Mouse (Mus musculus) lung, postnatal 0 days (tissue): Measurements from ENCODE around the gene Vmn2r6. TPM values are rescaled to one million over a fixed set of nuclear protein-coding genes. Genes with fewer than 3 reads are reported as not detected.
A peak's percentile ranks its signal among the peaks of the same experiment; 100 is the strongest.
"Not testable (repeated sequence)": the region's sequence is repeated elsewhere in the genome, so short reads cannot be mapped to it uniquely, and the experiment has no call there.

Source experiments
- ATAC-seq: fragments of 200-750 bp; cut with Nextera tagmentation; 2 replicates; pipeline ENCODE4 v1.8.0; 2017; ENCODE audit warnings: moderate library complexity
- DNase-seq: peaks from one replicate; pipeline ENCODE4 v3.0.0-alpha.2; 2016; ENCODE audit warnings: low spot score
- H3K27ac ChIP-seq: fragments of 300-500 bp; sonication (generic); 2 replicates; pipeline ENCODE4 v1.5.1; 2014; ENCODE audit warnings: antibody characterized with exemption, mild to moderate bottlenecking, low read length, mixed read lengths
- H3K27me3 ChIP-seq: fragments of 300-500 bp; sonication (generic); replicated peaks from 2 replicates; pipeline ENCODE4 v1.6.1; 2014; ENCODE audit warnings: low read length, mixed read lengths; ENCODE audit not compliant: insufficient read depth
- H3K36me3 ChIP-seq: fragments of 300-500 bp; sonication (generic); 2 replicates; pipeline ENCODE4 v1.6.1; 2014; ENCODE audit warnings: low read length, mixed read lengths; ENCODE audit not compliant: insufficient read depth
- H3K4me1 ChIP-seq: fragments of 300-500 bp; sonication (generic); 2 replicates; pipeline ENCODE4 v1.6.1; 2014; ENCODE audit warnings: antibody characterized with exemption, low read depth, low read length, mixed read lengths; ENCODE audit not compliant: insufficient read depth
- H3K4me2 ChIP-seq: fragments of 300-500 bp; sonication (generic); replicated peaks from 2 replicates; pipeline ENCODE4 v1.6.1; 2014; ENCODE audit warnings: low read depth, mild to moderate bottlenecking, low read length, moderate library complexity, mixed read lengths
- H3K4me3 ChIP-seq: fragments of 300-500 bp; sonication (generic); 2 replicates; pipeline ENCODE4 v1.5.1; 2014; ENCODE audit warnings: low read depth, low read length
- H3K9ac ChIP-seq: fragments of 300-500 bp; sonication (generic); replicated peaks from 2 replicates; pipeline ENCODE4 v1.6.1; 2014; ENCODE audit warnings: low read depth, mild to moderate bottlenecking
- H3K9me3 ChIP-seq: fragments of 300-500 bp; sonication (generic); 2 replicates; pipeline ENCODE4 v1.6.1; 2016; ENCODE audit warnings: low read length, mixed read lengths
- CTCF ChIP-seq: IDR thresholded peaks from 2 replicates; pipeline ENCODE4 v1.5.1; 2016; ENCODE audit warnings: antibody characterized with exemption, mild to moderate bottlenecking
- EP300 ChIP-seq: IDR thresholded peaks from 2 replicates; pipeline ENCODE4 v1.6.1; 2016; ENCODE audit warnings: antibody characterized with exemption, mild to moderate bottlenecking, control low read depth
- WGBS: fragments of 180-500 bp; shearing (Covaris S2); extraction: QIAGEN DNeasy Blood & Tissue Kit; methylation state at CpG from one replicate; pipeline ENCODE4 v1.1.7; 2014; 5-methylcytosine and 5-hydroxymethylcytosine counted together
- polyA plus RNA-seq: library from polyadenylated mRNA; unstranded; fragments of >200 nt; fragmentation: Nextera tagmentation; extraction: Ambion mirVana; gene quantifications from 2 replicates; pipeline ENCODE4 v1.2.1, GENCODE M21; 2015

The Vmn2r6 gene
- not detected in 2 replicates for polyA plus RNA-seq

- H3K36me3 ChIP-seq, H3K9ac ChIP-seq, H3K27me3 ChIP-seq, H3K27ac ChIP-seq, H3K4me2 ChIP-seq, H3K4me1 ChIP-seq, H3K9me3 ChIP-seq, ATAC-seq, DNase-seq, H3K4me3 ChIP-seq: not testable (repeated sequence)
- WGBS = 80% methylated on average over 2 of the region's 2 CpGs
Measured at GRCm38 (mm10) chr3:64565730-64566129, at the start of gene Vmn2r6. Gene Vmn2r6 (minus strand): TSS chr3:64565830.

GRCm38 (mm10) chr3:64587618-64588017, 22.0 kb upstream of the Vmn2r6 start:
- Histone ChIP-seq H3K4me1 (no peaks in the 10 kb centered on the region), H3K9me3 (no peaks in the 10 kb centered on the region), H3K9ac (no peak overlapping the region), H3K36me3 (no peaks in the 10 kb centered on the region), H3K4me2 (no peak overlapping the region), H3K27me3 (no peaks in the 10 kb centered on the region), H3K27ac (no peak overlapping the region), H3K4me3 (no peak overlapping the region)
- ATAC-seq (no peak), DNase-seq (no peak)
- no peak for TF ChIP-seq EP300
- peak; percentile 38 for TF ChIP-seq CTCF
- WGBS = 67% methylated on average over 9 of the region's 9 CpGs

GRCm38 (mm10) chr3:64568793-64569192, 3.2 kb upstream of the Vmn2r6 start:
- H3K9me3 ChIP-seq, H3K9ac ChIP-seq, H3K27me3 ChIP-seq, H3K4me2 ChIP-seq, H3K27ac ChIP-seq, H3K36me3 ChIP-seq, H3K4me3 ChIP-seq, DNase-seq, ATAC-seq, H3K4me1 ChIP-seq: not testable (repeated sequence)
- 15% methylated on average over 2 of the region's 2 CpGs for WGBS

- H3K36me3 ChIP-seq, H3K4me2 ChIP-seq, H3K27ac ChIP-seq, DNase-seq, H3K27me3 ChIP-seq, H3K4me3 ChIP-seq, H3K4me1 ChIP-seq, H3K9ac ChIP-seq, H3K9me3 ChIP-seq: not testable (repeated sequence)
- WGBS = 38% methylated on average over 1 of the region's 1 CpGs
- peak; percentile 56 for ATAC-seq
Measured at GRCm38 (mm10) chr3:64523585-64523984, 42.0 kb downstream of the Vmn2r6 start.

GRCm38 (mm10) chr3:64509742-64510141, 55.9 kb downstream of the Vmn2r6 start, which contains the start of gene Vmn2r5:
Gene Vmn2r5 (minus strand): TSS chr3:64509842.
- not testable (repeated sequence) for H3K4me2 ChIP-seq, H3K4me3 ChIP-seq, ATAC-seq, H3K9me3 ChIP-seq, DNase-seq, H3K27me3 ChIP-seq, H3K4me1 ChIP-seq, H3K27ac ChIP-seq, H3K36me3 ChIP-seq, H3K9ac ChIP-seq
- WGBS = no CpG with 5 or more reads among the region's 2 CpGs

Other genes starting within 250 kb of the Vmn2r6 start
- not detected in 2 replicates for gene Vmn2r4, start 150.5 kb downstream of the Vmn2r6 start, polyA plus RNA-seq
- gene Vmn2r5, start 56.0 kb downstream of the Vmn2r6 start, polyA plus RNA-seq = not detected in 2 replicates